Mouse (Mus musculus) testis, adult 2 months (tissue): Measurements from ENCODE around the gene BC005537.

ENCODE experiments used
- CTCF ChIP-seq: fragments of 200-500 bp; IDR thresholded peaks from 2 replicates; pipeline ENCODE4 v1.5.1; 2012; ENCODE audit warnings: low read depth, mild to moderate bottlenecking, inconsistent platforms, low read length, moderate library complexity; ENCODE audit not compliant: control insufficient read depth, insufficient read depth, insufficient replicate concordance
- POLR2A ChIP-seq: fragments of 200-500 bp; IDR thresholded peaks from 2 replicates; pipeline ENCODE4 v1.6.1; 2012; ENCODE audit warnings: low read depth, mild to moderate bottlenecking, inconsistent platforms, low read length, moderate library complexity; ENCODE audit not compliant: control insufficient read depth

GRCm38 (mm10) chr13:24800674-24801307 lies 666 bp upstream of the BC005537 start:
- TF ChIP-seq POLR2A (peak; percentile 89), CTCF (no peak)
